8 mouse cellular contexts compared by ENCODE assay signal in the genomic region with DNA sequence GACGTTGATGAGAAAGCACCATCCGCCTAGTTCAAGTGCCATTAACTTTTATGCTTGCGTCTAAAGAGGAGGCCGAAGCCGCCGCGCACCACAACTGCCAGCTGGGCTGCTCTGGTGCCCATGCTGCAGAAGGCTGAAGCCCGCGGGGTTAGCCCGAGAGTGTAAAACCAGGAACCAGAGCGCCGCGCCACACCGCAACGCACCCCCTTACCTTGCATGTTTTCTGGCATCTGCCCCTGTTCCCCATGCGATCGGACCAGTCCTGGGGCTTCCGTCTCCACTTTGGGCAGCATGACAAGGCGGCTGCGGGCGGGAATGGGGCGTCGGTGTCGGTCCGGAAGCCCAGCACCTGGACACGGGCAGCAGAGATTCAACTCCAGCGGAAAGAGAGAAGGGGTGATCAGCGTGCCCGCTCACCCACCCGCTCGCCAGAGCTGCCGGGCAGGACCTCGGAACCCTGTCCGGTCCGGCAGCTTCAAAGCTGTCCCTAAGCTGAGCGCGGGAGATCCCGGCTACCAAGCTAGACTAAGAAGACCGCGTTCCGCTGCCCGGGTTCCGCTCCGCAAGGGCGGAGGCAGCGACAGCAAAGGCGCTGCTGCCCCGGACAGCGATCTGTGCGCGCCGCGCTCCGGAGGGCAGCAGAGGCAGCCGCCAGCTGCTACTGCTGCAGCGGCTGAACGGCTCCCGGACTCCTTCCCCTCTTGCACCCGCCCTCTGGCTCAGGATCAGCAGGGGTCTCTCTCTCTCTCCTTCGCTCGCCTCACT. TPM values are rescaled to one million over a fixed set of nuclear protein-coding genes. Genes with fewer than 3 reads are reported as not detected.
DNase-seq lines count a peak whose midpoint lies in the region; ATAC-seq and TF ChIP-seq lines count a peak whose summit lies in the region.

No protein-coding gene starts in this region.

- peak overlapping the region; percentile 52; the same call in 1 of the 2 replicates for H3K27ac ChIP-seq in gastrocnemius, adult 2 months
- H3K27ac ChIP-seq in heart, embryonic 10.5 days, result peak overlapping the region; percentile 54
- no peak overlapping the region for H3K27ac ChIP-seq in kidney, embryonic 16.5 days (ENCODE audit: low read length)

- no peak for TF ChIP-seq CTCF in gastrocnemius, adult 2 months (IDR thresholded peaks at IDR 0.05)
- TF ChIP-seq CTCF in brain, embryonic 14.5 days (IDR thresholded peaks at IDR 0.05; ENCODE audit: borderline replicate concordance, extremely low read depth, insufficient read depth, insufficient read length), result no peak

- peak overlapping the region; percentile 75 for H3K4me3 ChIP-seq in gastrocnemius, adult 2 months
- peak overlapping the region; percentile 68 for H3K4me3 ChIP-seq in heart, embryonic 10.5 days
- peak overlapping the region; percentile 56 for H3K4me3 ChIP-seq in kidney, embryonic 16.5 days (ENCODE audit: low read length)

- H3K36me3 ChIP-seq in heart, embryonic 10.5 days, result no peaks in the 10 kb centered on the region
- H3K36me3 ChIP-seq in kidney, embryonic 16.5 days (ENCODE audit: insufficient read depth, low read length), result no peaks in the 10 kb centered on the region

- ATAC-seq in kidney, embryonic 16.5 days (ENCODE audit: low FRiP score, low TSS enrichment), result peak; percentile 75

- peak overlapping the region; percentile 89 for H3K4me2 ChIP-seq in kidney, embryonic 16.5 days (replicated peaks; ENCODE audit: low read depth, low read length)

- peak overlapping the region; percentile 53 for H3K9ac ChIP-seq in kidney, embryonic 16.5 days (replicated peaks; ENCODE audit: low read length)

- under 1% methylated on average over 61 of the region's 61 CpGs for WGBS in heart, embryonic 10.5 days
- WGBS in kidney, embryonic 16.5 days, result under 1% methylated on average over 59 of the region's 61 CpGs

- peaks cover 50% of the 10 kb centered on the region for H3K4me1 ChIP-seq in heart, embryonic 10.5 days
- H3K4me1 ChIP-seq in kidney, embryonic 16.5 days (ENCODE audit: insufficient read depth, low read length), result peaks cover 36% of the 10 kb centered on the region

- H3K27me3 ChIP-seq in heart, embryonic 10.5 days (ENCODE audit: insufficient read depth, poor library complexity, severe bottlenecking), result peaks cover 92% of the 10 kb centered on the region
- peaks cover 78% of the 10 kb centered on the region for H3K27me3 ChIP-seq in kidney, embryonic 16.5 days (ENCODE audit: insufficient read depth, low read length)

- TF ChIP-seq POLR2A in brain, embryonic 14.5 days (IDR thresholded peaks at IDR 0.05; ENCODE audit: borderline replicate concordance, extremely low read depth, insufficient read depth, insufficient read length, poor library complexity, severe bottlenecking), result 0 out of 2 replicates have a peak, but pooled peaks have one; percentile 7

- H3K9me3 ChIP-seq in heart, embryonic 10.5 days, result no peaks in the 10 kb centered on the region
- H3K9me3 ChIP-seq in kidney, embryonic 16.5 days (ENCODE audit: low read length), result peaks cover 4% of the 10 kb centered on the region

- DNase-seq in gastrocnemius, adult 2 months, result peak; percentile 47
- no peak for DNase-seq in gastrocnemius, adult 8-10 months (ENCODE audit: low spot score in 2 of 2)
- peak; percentile 81 for DNase-seq in brain, embryonic 14.5 days (ENCODE audit: low read depth)
- DNase-seq in heart, embryonic 10.5 days (ENCODE audit: low spot score), result no peak
- DNase-seq in lung, postnatal 25 days (ENCODE audit: low spot score), result peak; percentile 9
- DNase-seq in right cerebral cortex, postnatal 4 days, result peak; percentile 29
- no peak for DNase-seq in frontal cortex, postnatal 25 days (ENCODE audit: low spot score in 2 of 2)

- intact Hi-C loops in gastrocnemius, adult 2 months (cut with DNase I), result no loop called here

RNA-seq across cellular contexts. Expression of a gene that starts 11.6 kb away (rescaled TPM):
- under 1 TPM; 0.11 to 0.26 TPM for total RNA-seq in gastrocnemius, adult 2 months (2021)
- total RNA-seq in gastrocnemius, adult 8-10 months (2022), result under 1 TPM; 0.09 to 0.43 (median 0.16) TPM
- polyA plus RNA-seq in brain, embryonic 14.5 days (2012; rRNA removed), result 1.2 and 2.3 TPM in 2 replicates
- 0.12 and 1.6 TPM in 2 replicates for polyA plus RNA-seq in heart, embryonic 10.5 days (2016; fragmentation: Nextera tagmentation; extraction: Ambion mirVana)
- 0.53 and 0.70 TPM in 2 replicates for polyA plus RNA-seq in kidney, embryonic 16.5 days (2015; fragmentation: Nextera tagmentation; extraction: Ambion mirVana)

Comparison
In these comparisons a context has a peak if more than half of its experiments do, and no peak if none do; other contexts are left out.
1. DNase-seq: peak in gastrocnemius, adult 2 months (single experiment), brain, embryonic 14.5 days (single experiment), lung, postnatal 25 days (single experiment) and right cerebral cortex, postnatal 4 days (single experiment); none in gastrocnemius, adult 8-10 months (0 of 2), heart, embryonic 10.5 days (single experiment) and frontal cortex, postnatal 25 days (0 of 2).
2. Peak in every context shown above with its lines, with median percentiles within 50 percentile points of each other: H3K4me3 ChIP-seq.